Mouse (Mus musculus): ENCODE results near the gene Sowaha. TPM values are rescaled to one million over a fixed set of nuclear protein-coding genes. Genes with fewer than 3 reads are reported as not detected.
A peak's percentile ranks its signal among the peaks of the same experiment; 100 is the strongest.

The Sowaha gene
- total RNA-seq, 1 experiment = 0.13 TPM

- in situ Hi-C loops (cut with MboI; ENCODE audit: low sequenced_read_pairs in 2 of 2, unreplicated experiment in 2 of 2) = no loop called here
- no peak for DNase-seq (ENCODE audit: low read depth, low spot score)
- TF ChIP-seq ZNF384 (IDR thresholded peaks at IDR 0.05; ENCODE audit: low read depth, low read length) (no peak), ZC3H11A (IDR thresholded peaks at IDR 0.05; ENCODE audit: borderline replicate concordance, low read depth, low read length) (no peak), MAFK (IDR thresholded peaks at IDR 0.05; ENCODE audit: insufficient read depth, low read depth, low read length) (no peak), HCFC1 (IDR thresholded peaks at IDR 0.05; ENCODE audit: borderline replicate concordance, insufficient read depth, low read length) (no peak)
- no peak overlapping the region for H3K27ac ChIP-seq (ENCODE audit: insufficient read depth, low read depth, low read length, poor library complexity, severe bottlenecking)
- H3K9ac ChIP-seq (ENCODE audit: insufficient read depth, low read depth, low read length, poor library complexity, severe bottlenecking) = no peak overlapping the region
- no peaks in the 10 kb centered on the region for H3K9me3 ChIP-seq (ENCODE audit: control insufficient read depth, insufficient read depth, low read depth, low read length)
- H3K36me3 ChIP-seq (ENCODE audit: control insufficient read depth, insufficient read depth, low read length, poor library complexity, severe bottlenecking) = no peaks in the 10 kb centered on the region
- H3K4me1 ChIP-seq (ENCODE audit: control insufficient read depth in 2 of 2, insufficient read depth in 2 of 2, low read length in 2 of 2, poor library complexity in 1 of 2) = peaks cover 6 to 9% of the 10 kb centered on the region in 2 experiments; a peak in 2 of 4 replicates
- no peak overlapping the region for H3K4me3 ChIP-seq (ENCODE audit: insufficient read depth in 1 of 2, low read depth in 1 of 2, low read length in 2 of 2, poor library complexity in 1 of 2, severe bottlenecking in 1 of 2)
Measured at GRCm38 (mm10) chr11:53503738-53504137, 23.7 kb upstream of the Sowaha start.

GRCm38 (mm10) chr11:53502039-53502765, 22.1 kb upstream of the Sowaha start:
- Histone ChIP-seq H3K9ac (ENCODE audit: insufficient read depth, low read depth, low read length, poor library complexity, severe bottlenecking) (no peak overlapping the region), H3K4me3 (ENCODE audit: insufficient read depth in 1 of 2, low read depth in 1 of 2, low read length in 2 of 2, poor library complexity in 1 of 2, severe bottlenecking in 1 of 2) (no peak overlapping the region), H3K9me3 (ENCODE audit: control insufficient read depth, insufficient read depth, low read depth, low read length) (no peaks in the 10 kb centered on the region), H3K4me1 (ENCODE audit: control insufficient read depth in 2 of 2, insufficient read depth in 2 of 2, low read length in 2 of 2, poor library complexity in 1 of 2) (peaks cover 0 to 2% of the 10 kb centered on the region in 2 experiments; a peak in 1 of 4 replicates), H3K36me3 (ENCODE audit: control insufficient read depth, insufficient read depth, low read length, poor library complexity, severe bottlenecking) (no peaks in the 10 kb centered on the region), H3K27ac (ENCODE audit: insufficient read depth, low read depth, low read length, poor library complexity, severe bottlenecking) (no peak overlapping the region)
- in situ Hi-C loops (cut with MboI; ENCODE audit: low sequenced_read_pairs in 2 of 2, unreplicated experiment in 2 of 2) = no loop called here
- TF ChIP-seq ZNF384 (IDR thresholded peaks at IDR 0.05; ENCODE audit: low read depth, low read length) (no peak), MAFK (IDR thresholded peaks at IDR 0.05; ENCODE audit: insufficient read depth, low read depth, low read length) (no peak)
- DNase-seq (ENCODE audit: low read depth, low spot score) = no peak

- Histone ChIP-seq H3K9me3 (ENCODE audit: control insufficient read depth, insufficient read depth, low read depth, low read length) (no peaks in the 10 kb centered on the region), H3K27ac (ENCODE audit: insufficient read depth, low read depth, low read length, poor library complexity, severe bottlenecking) (no peak overlapping the region), H3K4me3 (ENCODE audit: insufficient read depth in 1 of 2, low read depth in 1 of 2, low read length in 2 of 2, poor library complexity in 1 of 2, severe bottlenecking in 1 of 2) (0 out of 4 replicates have a peak overlapping the region, but pooled peaks of 1 of the 2 experiments have one; percentile 31), H3K4me1 (ENCODE audit: control insufficient read depth in 2 of 2, insufficient read depth in 2 of 2, low read length in 2 of 2, poor library complexity in 1 of 2) (peaks cover 0 to 2% of the 10 kb centered on the region in 2 experiments; a peak in 1 of 4 replicates), H3K9ac (ENCODE audit: insufficient read depth, low read depth, low read length, poor library complexity, severe bottlenecking) (no peak overlapping the region), H3K36me3 (ENCODE audit: control insufficient read depth, insufficient read depth, low read length, poor library complexity, severe bottlenecking) (no peaks in the 10 kb centered on the region)
- TF ChIP-seq ZNF384 (IDR thresholded peaks at IDR 0.05; ENCODE audit: low read depth, low read length) (no peak), HCFC1 (IDR thresholded peaks at IDR 0.05; ENCODE audit: borderline replicate concordance, insufficient read depth, low read length) (no peak), MAFK (IDR thresholded peaks at IDR 0.05; ENCODE audit: insufficient read depth, low read depth, low read length) (no peak), CHD2 (IDR thresholded peaks at IDR 0.05; ENCODE audit: low read depth, low read length) (no peak), ZC3H11A (IDR thresholded peaks at IDR 0.05; ENCODE audit: borderline replicate concordance, low read depth, low read length) (no peak)
- no peak for DNase-seq (ENCODE audit: low read depth, low spot score)
- in situ Hi-C loops (cut with MboI; ENCODE audit: low sequenced_read_pairs in 2 of 2, unreplicated experiment in 2 of 2) = no loop called here
Measured at GRCm38 (mm10) chr11:53500569-53500968, 20.5 kb upstream of the Sowaha start.

GRCm38 (mm10) chr11:53496946-53497345, 16.9 kb upstream of the Sowaha start:
- in situ Hi-C loops (cut with MboI; ENCODE audit: low sequenced_read_pairs in 2 of 2, unreplicated experiment in 2 of 2) = no loop called here
- H3K9ac ChIP-seq (ENCODE audit: insufficient read depth, low read depth, low read length, poor library complexity, severe bottlenecking) = no peak overlapping the region
- H3K4me3 ChIP-seq (ENCODE audit: insufficient read depth in 1 of 2, low read depth in 1 of 2, low read length in 2 of 2, poor library complexity in 1 of 2, severe bottlenecking in 1 of 2) = no peak overlapping the region
- peaks cover 0 to 2% of the 10 kb centered on the region in 2 experiments; a peak in 1 of 4 replicates for H3K4me1 ChIP-seq (ENCODE audit: control insufficient read depth in 2 of 2, insufficient read depth in 2 of 2, low read length in 2 of 2, poor library complexity in 1 of 2)
- DNase-seq (ENCODE audit: low read depth, low spot score) = no peak
- H3K27ac ChIP-seq (ENCODE audit: insufficient read depth, low read depth, low read length, poor library complexity, severe bottlenecking) = peak overlapping the region; percentile 35; the same call in 1 of the 2 replicates
- TF ChIP-seq CHD2 (IDR thresholded peaks at IDR 0.05; ENCODE audit: low read depth, low read length) = no peak
- no peaks in the 10 kb centered on the region for H3K36me3 ChIP-seq (ENCODE audit: control insufficient read depth, insufficient read depth, low read length, poor library complexity, severe bottlenecking)
- no peaks in the 10 kb centered on the region for H3K9me3 ChIP-seq (ENCODE audit: control insufficient read depth, insufficient read depth, low read depth, low read length)

GRCm38 (mm10) chr11:53495417-53495816, 15.3 kb upstream of the Sowaha start:
- H3K9ac ChIP-seq (ENCODE audit: insufficient read depth, low read depth, low read length, poor library complexity, severe bottlenecking) = no peak overlapping the region
- peaks cover 0 to 2% of the 10 kb centered on the region in 2 experiments; a peak in 1 of 4 replicates for H3K4me1 ChIP-seq (ENCODE audit: control insufficient read depth in 2 of 2, insufficient read depth in 2 of 2, low read length in 2 of 2, poor library complexity in 1 of 2)
- DNase-seq (ENCODE audit: low read depth, low spot score) = no peak
- H3K36me3 ChIP-seq (ENCODE audit: control insufficient read depth, insufficient read depth, low read length, poor library complexity, severe bottlenecking) = no peaks in the 10 kb centered on the region
- no peak overlapping the region for H3K27ac ChIP-seq (ENCODE audit: insufficient read depth, low read depth, low read length, poor library complexity, severe bottlenecking)
- no peaks in the 10 kb centered on the region for H3K9me3 ChIP-seq (ENCODE audit: control insufficient read depth, insufficient read depth, low read depth, low read length)
- no peak for TF ChIP-seq HCFC1 (IDR thresholded peaks at IDR 0.05; ENCODE audit: borderline replicate concordance, insufficient read depth, low read length)
- TF ChIP-seq ZNF384 (IDR thresholded peaks at IDR 0.05; ENCODE audit: low read depth, low read length) = no peak
- TF ChIP-seq MAFK (IDR thresholded peaks at IDR 0.05; ENCODE audit: insufficient read depth, low read depth, low read length) = no peak
- TF ChIP-seq ZC3H11A (IDR thresholded peaks at IDR 0.05; ENCODE audit: borderline replicate concordance, low read depth, low read length) = no peak
- H3K4me3 ChIP-seq (ENCODE audit: insufficient read depth in 1 of 2, low read depth in 1 of 2, low read length in 2 of 2, poor library complexity in 1 of 2, severe bottlenecking in 1 of 2) = no peak overlapping the region
- in situ Hi-C loops (cut with MboI; ENCODE audit: low sequenced_read_pairs in 2 of 2, unreplicated experiment in 2 of 2) = no loop called here

Data from ES-E14 (cell line).